Mouse (Mus musculus): ENCODE measurements around the gene 1700123O20Rik.

GRCm38 (mm10) chr14:54642224-54642944 lies 43.6 kb upstream of the 1700123O20Rik start:
- no peak for TF ChIP-seq POLR2A (IDR thresholded peaks at IDR 0.05; ENCODE audit: control insufficient read depth, low read depth, low read length)
- no peak for TF ChIP-seq CTCF (IDR thresholded peaks at IDR 0.05; ENCODE audit: control insufficient read depth, insufficient read depth, insufficient replicate concordance, low read depth, low read length)
